Mouse (Mus musculus) ES-Bruce4 (cell line): ENCODE measurements at regions not wholly inside any gene's neighbourhood (a gene's known extent, or its start where the extent isn't known, plus 50 kb on each side); places are given as distances from the start of the nearest gene placed in this dataset.

Source experiments
- H3K27ac ChIP-seq: 2 replicates; pipeline ENCODE4 v1.5.1; 2012; ENCODE audit warnings: low read length, inconsistent platforms; ENCODE audit not compliant: insufficient read depth
- H3K27me3 ChIP-seq: 2 replicates; pipeline ENCODE4 v1.6.1; 2012; ENCODE audit warnings: mild to moderate bottlenecking, low read length, inconsistent platforms; ENCODE audit not compliant: control insufficient read depth, poor library complexity, insufficient read depth, severe bottlenecking
- H3K36me3 ChIP-seq: 2 replicates; pipeline ENCODE4 v1.6.1; 2012; ENCODE audit warnings: inconsistent platforms, mild to moderate bottlenecking, low read length, moderate library complexity; ENCODE audit not compliant: control insufficient read depth, poor library complexity, insufficient read depth, severe bottlenecking
- H3K4me1 ChIP-seq: one replicate; pipeline ENCODE4 v1.8.1; 2011; ENCODE audit warnings: low read length; ENCODE audit not compliant: control insufficient read depth, insufficient read depth
- H3K4me3 ChIP-seq: 2 replicates; pipeline ENCODE4 v1.5.1; 2011; ENCODE audit warnings: low read depth, mild to moderate bottlenecking, low read length
- H3K9ac ChIP-seq: 2 replicates; pipeline ENCODE4 v1.6.1; 2012; ENCODE audit warnings: low read depth, mild to moderate bottlenecking, inconsistent platforms; ENCODE audit not compliant: poor library complexity, severe bottlenecking
- H3K9me3 ChIP-seq: replicated peaks from 2 replicates; pipeline ENCODE4 v1.6.1; 2012; ENCODE audit warnings: mild to moderate bottlenecking, low read length, inconsistent platforms; ENCODE audit not compliant: control insufficient read depth, poor library complexity, insufficient read depth, severe bottlenecking
- CTCF ChIP-seq: IDR thresholded peaks from one replicate; pipeline ENCODE4 v1.8.1; 2011; ENCODE audit warnings: low read depth, low read length
- EP300 ChIP-seq: IDR thresholded peaks from 2 replicates; pipeline ENCODE4 v1.6.1; 2011; ENCODE audit warnings: low read depth, low read length; ENCODE audit not compliant: insufficient read depth
- POLR2A ChIP-seq: IDR thresholded peaks from one replicate; pipeline ENCODE4 v1.8.1; 2011; ENCODE audit warnings: low read length; ENCODE audit not compliant: insufficient read depth

- TF ChIP-seq POLR2A (no peak), EP300 (no peak), CTCF (no peak)
- Histone ChIP-seq H3K9me3 (no peaks in the 10 kb centered on the region), H3K27ac (no peak overlapping the region), H3K9ac (no peak overlapping the region), H3K36me3 (no peaks in the 10 kb centered on the region), H3K27me3 (no peaks in the 10 kb centered on the region), H3K4me3 (no peak overlapping the region), H3K4me1 (no peaks in the 10 kb centered on the region)
Observed at GRCm38 (mm10) chr14:46305267-46305666, 73.9 kb upstream of the Gm15217 start.

DNA sequence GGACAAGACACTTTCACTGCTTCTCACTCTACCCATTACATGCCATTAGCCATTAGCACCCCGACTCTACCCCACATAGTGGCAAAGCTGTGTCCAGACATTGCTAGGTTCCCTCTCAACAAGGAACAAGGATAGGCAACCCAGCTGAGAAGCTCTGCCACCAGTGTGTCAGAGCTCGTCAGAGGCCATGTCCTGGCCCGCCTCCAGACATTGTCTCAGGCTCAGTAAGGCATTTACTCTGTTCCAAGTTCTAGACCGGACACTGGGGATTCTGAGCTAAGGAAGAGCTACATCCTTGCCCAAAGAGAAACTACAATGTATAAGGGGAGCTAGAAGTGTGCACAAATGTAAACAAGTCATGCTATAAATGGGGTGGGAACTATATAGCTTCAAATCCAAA lies 66.2 kb upstream of the Gm15217 start:
- Histone ChIP-seq H3K9me3 (no peaks in the 10 kb centered on the region), H3K4me3 (no peak overlapping the region), H3K4me1 (no peaks in the 10 kb centered on the region), H3K36me3 (no peaks in the 10 kb centered on the region), H3K27me3 (no peaks in the 10 kb centered on the region), H3K27ac (no peak overlapping the region), H3K9ac (no peak overlapping the region)
- no peak for TF ChIP-seq POLR2A
- TF ChIP-seq EP300: no peak
- TF ChIP-seq CTCF: no peak

DNA sequence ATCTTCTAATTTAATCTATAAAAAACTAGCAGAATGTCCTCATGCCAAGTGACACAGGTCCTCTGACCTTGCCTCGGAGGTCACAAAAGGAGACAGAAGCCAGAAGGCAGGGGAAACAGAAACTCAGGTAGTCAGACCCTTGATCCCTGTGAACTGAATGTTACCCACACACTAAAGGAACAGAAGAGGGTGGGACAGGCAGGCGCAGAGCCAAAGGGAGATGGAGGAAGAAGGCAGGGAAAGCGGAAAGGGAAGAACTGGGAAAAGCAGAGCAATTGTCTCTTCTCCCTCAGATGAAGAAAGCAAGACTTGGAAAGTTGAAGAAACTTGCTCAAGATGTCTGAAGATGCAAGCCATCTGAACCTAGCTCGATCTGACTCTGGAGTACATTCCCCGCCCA lies 62.7 kb upstream of the Gm15217 start:
- no peaks in the 10 kb centered on the region for H3K9me3 ChIP-seq
- no peaks in the 10 kb centered on the region for H3K4me1 ChIP-seq
- no peak overlapping the region for H3K9ac ChIP-seq
- H3K4me3 ChIP-seq: no peak overlapping the region
- TF ChIP-seq EP300 (no peak), CTCF (no peak), POLR2A (no peak)
- H3K27ac ChIP-seq: no peak overlapping the region
- H3K36me3 ChIP-seq: no peaks in the 10 kb centered on the region
- H3K27me3 ChIP-seq: no peaks in the 10 kb centered on the region

GRCm38 (mm10) chr14:46317406-46318045 lies 61.7 kb upstream of the Gm15217 start:
- no peaks in the 10 kb centered on the region for H3K9me3 ChIP-seq
- H3K36me3 ChIP-seq: no peaks in the 10 kb centered on the region
- H3K27ac ChIP-seq: no peak overlapping the region
- H3K4me3 ChIP-seq: no peak overlapping the region
- H3K4me1 ChIP-seq: no peaks in the 10 kb centered on the region
- TF ChIP-seq EP300: no peak
- TF ChIP-seq POLR2A: no peak
- TF ChIP-seq CTCF: no peak
- H3K9ac ChIP-seq: no peak overlapping the region
- H3K27me3 ChIP-seq: no peaks in the 10 kb centered on the region

DNA sequence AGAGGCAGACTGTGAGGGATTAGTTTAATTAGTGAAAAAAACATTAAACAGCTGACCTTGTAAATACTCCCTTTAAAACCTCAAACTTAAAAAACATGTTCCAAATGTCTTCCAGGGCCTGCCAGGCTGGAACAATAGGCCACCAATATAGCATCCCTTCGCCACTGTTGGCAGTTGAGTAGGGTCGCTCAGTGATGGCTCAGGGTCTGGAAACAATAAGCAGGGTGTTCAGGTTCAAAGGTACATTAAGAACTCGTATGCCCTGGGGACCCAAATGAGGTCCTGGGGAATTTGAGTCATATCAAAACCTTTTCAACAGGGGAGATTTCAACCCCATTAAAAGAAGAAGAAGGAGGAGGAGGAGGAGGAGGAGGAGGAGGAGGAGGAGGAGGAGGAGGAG lies 51.1 kb upstream of the Gm15217 start:
- Histone ChIP-seq H3K27ac (no peak overlapping the region), H3K36me3 (no peaks in the 10 kb centered on the region), H3K9me3 (no peaks in the 10 kb centered on the region), H3K4me3 (no peak overlapping the region), H3K27me3 (no peaks in the 10 kb centered on the region), H3K4me1 (no peaks in the 10 kb centered on the region), H3K9ac (no peak overlapping the region)
- TF ChIP-seq EP300 (no peak), POLR2A (no peak)
